In the genomic region with DNA sequence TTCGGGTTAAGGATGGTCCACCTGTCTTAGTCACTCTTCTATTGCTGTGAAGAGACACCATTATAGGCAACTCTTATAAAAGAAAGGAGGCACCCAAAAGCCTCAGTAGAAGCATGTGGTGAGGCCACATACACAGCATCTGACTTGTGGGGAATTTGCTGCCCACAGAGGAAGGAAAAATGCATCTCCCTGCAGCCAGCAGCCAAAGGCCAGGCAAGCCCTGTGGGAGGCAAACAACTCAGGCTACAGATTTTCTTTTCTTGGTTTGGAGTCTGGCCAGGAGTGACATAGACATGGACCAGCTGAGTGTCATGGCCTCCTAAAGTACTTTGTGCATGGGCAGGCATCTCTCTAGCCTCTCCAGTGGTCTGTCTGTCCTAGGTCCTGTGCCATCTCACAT, we compare ENCODE assay signal across 19 mouse cellular contexts. TPM values are rescaled to one million over a fixed set of nuclear protein-coding genes. Genes with fewer than 3 reads are reported as not detected.
DNase-seq lines count a peak whose midpoint lies in the region; ATAC-seq lines count a peak whose summit lies in the region.
"Had no signal": no experiment of that assay in that cellular context is flagged by ENCODE, and none has a peak within 500 bp of the region (broad histone marks: within the 10 kb centered on the region; RNA-seq: fewer than 3 reads in every experiment).

No protein-coding gene starts in this region.

- DNase-seq in heart, adult 11 months: peak; percentile 96
- DNase-seq in kidney, postnatal 14 days: peak; percentile 40
- no peak for DNase-seq in kidney, adult 8-10 months
- DNase-seq in 3T3-L1 (ENCODE audit: low read depth, low spot score): peak; percentile 75
- peak; percentile 45 for DNase-seq in lung, postnatal 14 days
- DNase-seq in cerebellum, postnatal 25 days: no peak
- DNase-seq: cerebellum, adult 9-10 months; gastrocnemius, postnatal 36 days; layer of hippocampus, postnatal 36 days; right cerebral cortex, postnatal 14 days; thymus, postnatal 25 days had no signal

- H3K4me2 ChIP-seq in heart, embryonic 11.5 days: no peak overlapping the region
- H3K4me2 ChIP-seq: forebrain, embryonic 12.5 days; hindbrain, embryonic 14.5 days; intestine, embryonic 15.5 days; limb, embryonic 15.5 days; neural tube, embryonic 13.5 days had no signal

- H3K9me3 ChIP-seq in heart, embryonic 11.5 days (replicated peaks; ENCODE audit: control insufficient read depth, low read length): no peaks in the 10 kb centered on the region
- H3K9me3 ChIP-seq: forebrain, embryonic 12.5 days; intestine, embryonic 15.5 days; limb, embryonic 15.5 days; neural tube, embryonic 13.5 days had no signal

- no peak overlapping the region for H3K9ac ChIP-seq in heart, embryonic 11.5 days (ENCODE audit: low read depth, low read length)
- H3K9ac ChIP-seq: forebrain, embryonic 12.5 days; hindbrain, embryonic 14.5 days; intestine, embryonic 15.5 days; limb, embryonic 15.5 days; neural tube, embryonic 13.5 days had no signal

- H3K27ac ChIP-seq in heart, embryonic 11.5 days (ENCODE audit: low read depth, low read length): no peak overlapping the region
- H3K27ac ChIP-seq: forebrain, embryonic 12.5 days; hindbrain, embryonic 14.5 days; intestine, embryonic 15.5 days; limb, embryonic 15.5 days; neural tube, embryonic 13.5 days had no signal

- H3K36me3 ChIP-seq in heart, embryonic 11.5 days (ENCODE audit: control insufficient read depth, insufficient read depth, low read length): no peaks in the 10 kb centered on the region
- H3K36me3 ChIP-seq: forebrain, embryonic 12.5 days; intestine, embryonic 15.5 days; limb, embryonic 15.5 days; neural tube, embryonic 13.5 days had no signal

- H3K27me3 ChIP-seq in heart, embryonic 11.5 days (ENCODE audit: control insufficient read depth, insufficient read depth, low read length): no peaks in the 10 kb centered on the region
- H3K27me3 ChIP-seq: forebrain, embryonic 12.5 days; intestine, embryonic 15.5 days; limb, embryonic 15.5 days; neural tube, embryonic 13.5 days had no signal

- no peaks in the 10 kb centered on the region for H3K4me1 ChIP-seq in heart, embryonic 11.5 days (ENCODE audit: control insufficient read depth, insufficient read depth, low read length)
- H3K4me1 ChIP-seq: forebrain, embryonic 12.5 days; intestine, embryonic 15.5 days; limb, embryonic 15.5 days; neural tube, embryonic 13.5 days had no signal

- no peak overlapping the region for H3K4me3 ChIP-seq in heart, embryonic 11.5 days (ENCODE audit: low read depth, low read length)
- H3K4me3 ChIP-seq: forebrain, embryonic 12.5 days; intestine, embryonic 15.5 days; limb, embryonic 15.5 days; neural tube, embryonic 13.5 days had no signal

- 78% methylated on average over 1 of the region's 1 CpGs for WGBS in heart, embryonic 11.5 days (ENCODE audit: insufficient replicate concordance)

- no peak for ATAC-seq in heart, embryonic 11.5 days (replicated peaks; ENCODE audit: insufficient number of reproducible peaks, low FRiP score, low TSS enrichment)
- ATAC-seq: intestine, embryonic 15.5 days had no signal

RNA-seq across cellular contexts. Expression of gene Cdrt4, which starts 1.4 kb away (rescaled TPM):
- polyA plus RNA-seq in heart, embryonic 11.5 days (2014; fragmentation: Nextera tagmentation; extraction: Ambion mirVana): 0.54 TPM in 1 of 2 replicates, not detected in the other
- polyA plus RNA-seq: C2C12; forebrain, embryonic 12.5 days; hindbrain, embryonic 14.5 days; intestine, embryonic 15.5 days; liver, embryonic 16.5 days; neural tube, embryonic 13.5 days had no signal

Comparison
In these comparisons a context has a peak if more than half of its experiments do, and no peak if none do; other contexts are left out.
1. DNase-seq: peak in heart, adult 11 months (single experiment), kidney, postnatal 14 days (single experiment), 3T3-L1 (single experiment) and lung, postnatal 14 days (single experiment); none in kidney, adult 8-10 months (0 of 2) and cerebellum, postnatal 25 days (0 of 2).